Comparison of ENCODE assay signal across 12 mouse cellular contexts in genomic region chr2:6874266-6874955, GRCm38 (mm10).
A peak's percentile ranks its signal among the peaks of the same experiment; 100 is the strongest.
DNase-seq lines count a peak whose midpoint lies in the region; ATAC-seq lines count a peak whose summit lies in the region.
"Had no signal": no experiment of that assay in that cellular context is flagged by ENCODE, and none has a peak within 500 bp of the region (broad histone marks: within the 10 kb centered on the region; RNA-seq: fewer than 3 reads in every experiment).

No protein-coding gene starts in this region.

- ATAC-seq in midbrain, embryonic 15.5 days (replicated peaks) = no peak
- ATAC-seq in liver, embryonic 12.5 days = no peak
- ATAC-seq: activated CD4-positive, CD25-positive, alpha-beta regulatory T cell, adult 4 months had no signal

- peak overlapping the region; percentile 0; the same call in 1 of the 2 replicates for H3K9ac ChIP-seq in midbrain, embryonic 15.5 days
- no peak overlapping the region for H3K9ac ChIP-seq in liver, embryonic 12.5 days
- H3K9ac ChIP-seq: liver, embryonic 14.5 days had no signal

- H3K27me3 ChIP-seq in hindbrain, embryonic 10.5 days (ENCODE audit: insufficient read depth, poor library complexity, severe bottlenecking) = 0 out of 2 replicates have a peak, but pooled peaks cover 4% of the 10 kb centered on the region
- no peaks in the 10 kb centered on the region for H3K27me3 ChIP-seq in midbrain, embryonic 15.5 days (replicated peaks)
- peaks cover 57% of the 10 kb centered on the region for H3K27me3 ChIP-seq in liver, embryonic 12.5 days (replicated peaks)

- peak; percentile 57 for DNase-seq in cerebellum, adult 11 months
- peak; percentile 77 to 85 for DNase-seq in cerebellum, postnatal 14 days
- DNase-seq in hindbrain, embryonic 10.5 days (ENCODE audit: low spot score) = no peak
- no peak for DNase-seq in urinary bladder, postnatal 4 days (ENCODE audit: low spot score in 2 of 2)
- no peak for DNase-seq in thymus, postnatal 25 days
- DNase-seq: gastrocnemius, postnatal 14 days; heart, postnatal 14 days; thymus, adult 18-20 months had no signal

- H3K36me3 ChIP-seq in hindbrain, embryonic 10.5 days = 0 out of 2 replicates have a peak, but pooled peaks cover 3% of the 10 kb centered on the region
- no peaks in the 10 kb centered on the region for H3K36me3 ChIP-seq in midbrain, embryonic 15.5 days (replicated peaks)
- no peaks in the 10 kb centered on the region for H3K36me3 ChIP-seq in liver, embryonic 12.5 days

- H3K4me1 ChIP-seq in hindbrain, embryonic 10.5 days (replicated peaks) = peaks cover 67% of the 10 kb centered on the region
- peaks cover 53% of the 10 kb centered on the region for H3K4me1 ChIP-seq in midbrain, embryonic 15.5 days
- 0 out of 2 replicates have a peak, but pooled peaks cover 9% of the 10 kb centered on the region for H3K4me1 ChIP-seq in liver, embryonic 12.5 days

- 0 out of 2 replicates have a peak, but pooled peaks cover 3% of the 10 kb centered on the region for H3K9me3 ChIP-seq in hindbrain, embryonic 10.5 days
- no peaks in the 10 kb centered on the region for H3K9me3 ChIP-seq in midbrain, embryonic 15.5 days
- no peaks in the 10 kb centered on the region for H3K9me3 ChIP-seq in liver, embryonic 12.5 days (replicated peaks)

- WGBS in hindbrain, embryonic 10.5 days = 37% methylated on average over 10 of the region's 10 CpGs
- 16% methylated on average over 10 of the region's 10 CpGs for WGBS in midbrain, embryonic 15.5 days
- WGBS in liver, embryonic 12.5 days (ENCODE audit: insufficient replicate concordance) = 50% methylated on average over 10 of the region's 10 CpGs

- peak overlapping the region; percentile 80 for H3K27ac ChIP-seq in hindbrain, embryonic 10.5 days
- peak overlapping the region; percentile 73 for H3K27ac ChIP-seq in midbrain, embryonic 15.5 days
- H3K27ac ChIP-seq in liver, embryonic 12.5 days = no peak overlapping the region
- H3K27ac ChIP-seq: liver, embryonic 14.5 days had no signal

- H3K4me2 ChIP-seq in midbrain, embryonic 15.5 days = peak overlapping the region; percentile 40
- no peak overlapping the region for H3K4me2 ChIP-seq in liver, embryonic 12.5 days

- H3K4me3 ChIP-seq in hindbrain, embryonic 10.5 days = peak overlapping the region; percentile 32
- H3K4me3 ChIP-seq in midbrain, embryonic 15.5 days = peak overlapping the region; percentile 2; the same call in 1 of the 2 replicates
- no peak overlapping the region for H3K4me3 ChIP-seq in liver, embryonic 12.5 days

Comparison
In these comparisons a context has a peak if more than half of its experiments do, and no peak if none do; other contexts are left out.
1. DNase-seq: peak in cerebellum, adult 11 months (single experiment) and cerebellum, postnatal 14 days (2 of 2); none in hindbrain, embryonic 10.5 days (single experiment), urinary bladder, postnatal 4 days (0 of 2) and thymus, postnatal 25 days (single experiment).